Mouse (Mus musculus) MEL (cell line): Measurements from ENCODE around the gene Abcd2. TPM values are rescaled to one million over a fixed set of nuclear protein-coding genes. Genes with fewer than 3 reads are reported as not detected.

Experiments
- DNase-seq: peaks from one replicate; pipeline ENCODE4 v3.0.0; 2011; ENCODE audit warnings: low read depth, low spot score
- H3K27ac ChIP-seq: 2 replicates; pipeline ENCODE4 v1.5.1; 2012; ENCODE audit warnings: low read depth, mild to moderate bottlenecking, control low read depth, low read length, moderate library complexity; ENCODE audit not compliant: control insufficient read depth
- H3K27me3 ChIP-seq, 2 experiments: fragments of 150-350 bp in 1 of 2; sonication (generic) in 1 of 2; 2 replicates each; pipeline ENCODE4 v1.6.1; 2012; ENCODE audit warnings: low read length in 2 of 2, mild to moderate bottlenecking in 2 of 2, improper control_type of control experiment in 1 of 2, moderate library complexity in 1 of 2; ENCODE audit not compliant: insufficient read depth in 2 of 2, control insufficient read depth in 1 of 2
- H3K36me3 ChIP-seq, 2 experiments: 2 replicates each; pipeline ENCODE4 v1.6.1; 2012 to 2014; ENCODE audit warnings: low read length in 2 of 2, improper control_type of control experiment in 1 of 2, inconsistent platforms in 1 of 2, mild to moderate bottlenecking in 1 of 2; ENCODE audit not compliant: insufficient read depth in 2 of 2, control insufficient read depth in 1 of 2
- H3K4me1 ChIP-seq, 2 experiments: fragments of 150-350 bp in 1 of 2; sonication (generic) in 1 of 2; 2 replicates each; pipeline ENCODE4 v1.6.1; 2012; ENCODE audit warnings: low read length in 2 of 2, improper control_type of control experiment in 1 of 2, mild to moderate bottlenecking in 1 of 2; ENCODE audit not compliant: insufficient read depth in 2 of 2, control insufficient read depth in 1 of 2
- H3K4me3 ChIP-seq, 2 experiments: fragments of 150-350 bp in 1 of 2; sonication (generic) in 1 of 2; 2 replicates each; pipeline ENCODE4 v1.5.1; 2012; ENCODE audit warnings: low read depth in 2 of 2, low read length in 2 of 2, mild to moderate bottlenecking in 2 of 2, moderate library complexity in 2 of 2, control low read depth in 1 of 2, improper control_type of control experiment in 1 of 2; ENCODE audit not compliant: control insufficient read depth in 1 of 2, insufficient read depth in 1 of 2
- H3K79me2 ChIP-seq: 2 replicates; pipeline ENCODE4 v1.6.1; 2012; ENCODE audit warnings: mild to moderate bottlenecking, low read length, moderate library complexity; ENCODE audit not compliant: control insufficient read depth, poor library complexity, insufficient read depth
- H3K9ac ChIP-seq: 2 replicates; pipeline ENCODE4 v1.6.1; 2012; ENCODE audit warnings: low read depth, mild to moderate bottlenecking, control low read depth, low read length, moderate library complexity; ENCODE audit not compliant: control insufficient read depth, poor library complexity, severe bottlenecking
- H3K9me3 ChIP-seq: fragments of 150-350 bp; sonication (generic); replicated peaks from 2 replicates; pipeline ENCODE4 v1.6.1; 2012; ENCODE audit warnings: mild to moderate bottlenecking, low read length, improper control_type of control experiment, moderate library complexity; ENCODE audit not compliant: insufficient read depth
- BHLHE40 ChIP-seq: IDR thresholded peaks from 2 replicates; pipeline ENCODE4 v1.6.1; 2012; ENCODE audit warnings: low read depth, mild to moderate bottlenecking, inconsistent platforms, low read length, improper control_type of control experiment, borderline replicate concordance
- CHD1 ChIP-seq: IDR thresholded peaks from 2 replicates; pipeline ENCODE4 v1.6.1; 2012; ENCODE audit warnings: low read depth, mild to moderate bottlenecking, inconsistent platforms, low read length, improper control_type of control experiment
- CTCF ChIP-seq, 3 experiments: IDR thresholded peaks in 2 of 3; conservative IDR thresholded peaks in 1 of 3; 2 replicates each; pipeline ENCODE4 v1.5.1; 2011 to 2012; ENCODE audit warnings: low read length in 3 of 3, low read depth in 2 of 3, mild to moderate bottlenecking in 2 of 3, improper control_type of control experiment in 1 of 3, inconsistent platforms in 1 of 3, mixed read lengths in 1 of 3, moderate library complexity in 1 of 3; ENCODE audit not compliant: control insufficient read depth in 1 of 3, insufficient read depth in 1 of 3, poor library complexity in 1 of 3, severe bottlenecking in 1 of 3
- ELF1 ChIP-seq: IDR thresholded peaks from 2 replicates; pipeline ENCODE4 v1.6.1; 2014; ENCODE audit warnings: low read depth, mild to moderate bottlenecking, inconsistent platforms, low read length, improper control_type of control experiment, moderate library complexity
- EP300 ChIP-seq, 2 experiments: IDR thresholded peaks; 2 replicates each; pipeline ENCODE4 v1.6.1; 2011; ENCODE audit warnings: improper control_type of control experiment in 2 of 2, low read length in 2 of 2, low read depth in 1 of 2, mild to moderate bottlenecking in 1 of 2
- GABPA ChIP-seq: IDR thresholded peaks from 2 replicates; pipeline ENCODE4 v1.6.1; 2012; ENCODE audit warnings: low read depth, mild to moderate bottlenecking, inconsistent platforms, low read length, improper control_type of control experiment, moderate library complexity
- HCFC1 ChIP-seq: IDR thresholded peaks from 2 replicates; pipeline ENCODE4 v1.6.1; 2012; ENCODE audit warnings: low read depth, mild to moderate bottlenecking, inconsistent platforms, low read length, improper control_type of control experiment, moderate library complexity
- KAT2A ChIP-seq: conservative IDR thresholded peaks from 2 replicates; pipeline ENCODE4 v1.6.1; 2012; ENCODE audit warnings: low read depth, low read length, improper control_type of control experiment, inconsistent platforms
- MAFK ChIP-seq: IDR thresholded peaks from 2 replicates; pipeline ENCODE4 v1.6.1; 2011; ENCODE audit warnings: low read depth, mild to moderate bottlenecking, low read length, improper control_type of control experiment, borderline replicate concordance
- MAX ChIP-seq: IDR thresholded peaks from 2 replicates; pipeline ENCODE4 v1.6.1; 2011; ENCODE audit warnings: low read length, improper control_type of control experiment
- MAZ ChIP-seq: IDR thresholded peaks from 2 replicates; pipeline ENCODE4 v1.6.1; 2012; ENCODE audit warnings: low read depth, mild to moderate bottlenecking, inconsistent platforms, low read length, improper control_type of control experiment
- MEF2A ChIP-seq: IDR thresholded peaks from 2 replicates; pipeline ENCODE4 v1.6.1; 2014; ENCODE audit warnings: low read depth, mild to moderate bottlenecking, inconsistent platforms, low read length, improper control_type of control experiment; ENCODE audit not compliant: poor library complexity, insufficient replicate concordance, severe bottlenecking; ENCODE audit errors: extremely low read depth
- MYB ChIP-seq: IDR thresholded peaks from 2 replicates; pipeline ENCODE4 v1.6.1; 2011; ENCODE audit warnings: mild to moderate bottlenecking, low read depth, low read length, improper control_type of control experiment
- MYC ChIP-seq: IDR thresholded peaks from 2 replicates; pipeline ENCODE4 v1.6.1; 2011; ENCODE audit warnings: low read depth, mild to moderate bottlenecking, low read length, improper control_type of control experiment, moderate library complexity
- NELFE ChIP-seq: IDR thresholded peaks from 2 replicates; pipeline ENCODE4 v1.6.1; 2011; ENCODE audit warnings: low read depth, low read length, improper control_type of control experiment
- POLR2AphosphoS2 ChIP-seq: IDR thresholded peaks from 2 replicates; pipeline ENCODE4 v1.6.1; 2011; ENCODE audit warnings: low read length, improper control_type of control experiment
- POLR2AphosphoS5 ChIP-seq: IDR thresholded peaks from 2 replicates; pipeline ENCODE4 v1.6.1; 2012; ENCODE audit warnings: low read depth, borderline replicate concordance, mild to moderate bottlenecking, inconsistent platforms, low read length, moderate library complexity, mixed read lengths
- RAD21 ChIP-seq: IDR thresholded peaks from 2 replicates; pipeline ENCODE4 v1.6.1; 2011; ENCODE audit warnings: mild to moderate bottlenecking, low read depth, low read length, improper control_type of control experiment
- RCOR1 ChIP-seq: IDR thresholded peaks from 2 replicates; pipeline ENCODE4 v1.6.1; 2012; ENCODE audit warnings: low read depth, mild to moderate bottlenecking, inconsistent platforms, low read length, improper control_type of control experiment
- SIN3A ChIP-seq: IDR thresholded peaks from 2 replicates; pipeline ENCODE4 v1.6.1; 2012; ENCODE audit warnings: low read length, improper control_type of control experiment, inconsistent platforms
- TBP ChIP-seq: IDR thresholded peaks from 2 replicates; pipeline ENCODE4 v1.8.0; 2011; ENCODE audit warnings: low read depth, low read length, improper control_type of control experiment
- UBTF ChIP-seq: IDR thresholded peaks from 2 replicates; pipeline ENCODE4 v1.6.1; 2012; ENCODE audit warnings: low read depth, mild to moderate bottlenecking, inconsistent platforms, low read length, improper control_type of control experiment, moderate library complexity, borderline replicate concordance; ENCODE audit not compliant: insufficient read depth
- USF1 ChIP-seq: IDR thresholded peaks from 2 replicates; pipeline ENCODE4 v1.6.1; 2014; ENCODE audit warnings: low read depth, mild to moderate bottlenecking, inconsistent platforms, low read length, improper control_type of control experiment, moderate library complexity
- ZC3H11A ChIP-seq: IDR thresholded peaks from 2 replicates; pipeline ENCODE4 v1.6.1; 2012; ENCODE audit warnings: low read depth, mild to moderate bottlenecking, inconsistent platforms, low read length, improper control_type of control experiment
- ZMIZ1 ChIP-seq: IDR thresholded peaks from 2 replicates; pipeline ENCODE4 v1.6.1; 2012; ENCODE audit warnings: low read depth, mild to moderate bottlenecking, inconsistent platforms, low read length, improper control_type of control experiment, moderate library complexity
- polyA plus RNA-seq, 2 experiments: library from polyadenylated mRNA; stranded (reverse) in 1 of 2; unstranded in 1 of 2; fragments of >175 nt in 1 of 2; fragments of >200 nt in 1 of 2; gene quantifications; 2 replicates each; pipeline versions ENCODE4 v1.2.1 to v1.2.4; 2012; ENCODE audit warnings: low replicate concordance in 2 of 2, low read depth in 1 of 2; ENCODE audit not compliant: insufficient read length in 2 of 2, insufficient read depth in 1 of 2, missing spikeins in 1 of 2
- total RNA-seq: library from RNA; depleted of rRNA; stranded (reverse); fragments of 300-350 nt; gene quantifications from 2 replicates; pipeline ENCODE4 v1.2.3, GENCODE M21; 2012

Abcd2 gene
- total and polyA plus RNA-seq, 3 experiments = not detected

DNA sequence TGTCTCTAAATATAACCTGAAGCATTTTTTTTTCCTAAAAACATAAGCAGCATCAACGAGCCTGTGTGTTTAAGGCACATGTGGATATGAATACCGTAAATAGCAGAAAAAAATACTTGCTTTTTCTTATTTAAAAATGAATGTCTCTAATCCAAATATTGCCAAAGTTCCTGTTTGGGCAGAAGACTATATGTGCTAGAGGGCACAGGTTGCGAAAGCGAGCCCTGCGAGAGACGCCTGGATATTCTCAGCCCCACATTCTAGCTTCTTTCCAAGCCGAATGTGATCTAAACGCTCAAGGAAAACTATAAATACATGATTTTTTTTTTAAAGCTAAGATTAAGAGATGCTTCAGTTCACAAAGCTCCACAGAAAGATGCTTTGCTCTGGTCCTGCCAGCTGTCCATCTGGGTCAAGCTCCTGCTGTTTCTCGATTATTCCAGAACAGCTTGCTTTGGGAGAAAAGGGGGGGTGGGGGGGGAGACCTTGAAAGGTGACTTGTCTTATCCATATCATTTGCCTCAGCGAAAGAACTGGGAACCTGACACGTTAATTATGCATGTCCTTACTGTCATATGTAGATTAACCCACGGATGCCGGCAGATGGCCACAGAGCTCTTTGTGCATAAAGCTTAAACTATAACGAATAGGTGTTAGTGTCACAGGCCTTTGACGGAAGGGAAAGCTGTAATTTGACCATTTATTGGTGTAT is 11.5 kb downstream of the Abcd2 start:
- Histone ChIP-seq H3K27ac (no peak overlapping the region), H3K9me3 (no peaks in the 10 kb centered on the region)

DNA sequence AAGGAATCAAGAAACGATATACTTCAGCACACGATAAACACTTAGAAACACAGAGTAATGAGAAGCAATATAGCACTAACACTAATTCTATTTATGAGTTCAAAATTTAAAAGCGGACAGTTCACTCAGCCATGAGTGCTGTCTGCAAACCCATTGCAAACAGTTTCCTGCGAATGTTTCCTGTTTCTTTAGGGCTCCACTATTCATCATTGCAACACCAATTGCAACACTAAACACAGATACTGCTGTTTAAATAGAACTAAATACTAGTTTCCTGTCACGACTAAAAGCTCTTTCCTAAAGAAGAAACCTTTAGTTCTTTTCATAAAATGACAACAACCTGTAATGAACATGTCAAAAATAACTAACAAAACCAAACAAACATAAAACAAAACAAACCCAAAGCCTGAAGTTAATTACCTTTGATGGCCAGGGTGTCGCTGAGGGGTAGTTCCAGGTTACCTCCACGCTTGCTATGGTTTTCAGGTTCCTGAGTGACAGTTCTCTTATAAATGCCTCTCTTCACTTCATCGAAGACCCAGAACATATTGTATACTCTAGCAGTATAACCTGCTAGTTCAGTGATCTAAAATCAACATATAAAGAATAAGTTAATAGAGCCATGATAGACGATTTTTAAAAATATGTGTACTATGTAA is 12.8 kb downstream of the Abcd2 start:
- H3K27ac ChIP-seq = no peak overlapping the region
- H3K79me2 ChIP-seq = no peaks in the 10 kb centered on the region
- no peaks in the 10 kb centered on the region for H3K36me3 ChIP-seq
- TF ChIP-seq MAX = no peak
- no peak for TF ChIP-seq TBP
- no peak for TF ChIP-seq MAZ
- TF ChIP-seq POLR2AphosphoS5 = no peak
- no peak for TF ChIP-seq EP300 (IDR thresholded peaks at IDR 0.05; ENCODE audit: low read depth in 1 of 2, low read length in 2 of 2)
- TF ChIP-seq ZMIZ1 = no peak
- no peak for TF ChIP-seq MEF2A
- no peak for TF ChIP-seq ZC3H11A
- no peak overlapping the region for H3K4me3 ChIP-seq
- DNase-seq = no peak
- H3K4me1 ChIP-seq = no peaks in the 10 kb centered on the region
- no peaks in the 10 kb centered on the region for H3K9me3 ChIP-seq
- H3K9ac ChIP-seq = no peak overlapping the region
- no peaks in the 10 kb centered on the region for H3K27me3 ChIP-seq

More for the DNA sequence above, 11.5 kb downstream of the Abcd2 start:
- no peaks in the 10 kb centered on the region for H3K79me2 ChIP-seq
- no peak for TF ChIP-seq ELF1
- TF ChIP-seq UBTF = no peak
- no peak for TF ChIP-seq MYC
- no peak for TF ChIP-seq CHD1
- no peak for TF ChIP-seq NELFE
- TF ChIP-seq USF1 = no peak
- no peak for TF ChIP-seq MYB
- no peak for TF ChIP-seq RAD21
- no peak for TF ChIP-seq MAFK
- no peak for TF ChIP-seq POLR2AphosphoS2
- TF ChIP-seq GABPA = no peak
- no peak for TF ChIP-seq SIN3A
- TF ChIP-seq RCOR1 = no peak
- no peak for TF ChIP-seq HCFC1
- TF ChIP-seq CTCF (IDR thresholded peaks at IDR 0.05 in 2 of 3, conservative IDR thresholded peaks at IDR 0.05 in 1 of 3; ENCODE audit: control insufficient read depth in 1 of 3, insufficient read depth in 1 of 3, low read depth in 2 of 3, low read length in 3 of 3, poor library complexity in 1 of 3, severe bottlenecking in 1 of 3) = no peak
- TF ChIP-seq KAT2A = no peak
- no peak for TF ChIP-seq MEF2A
- TF ChIP-seq BHLHE40 = no peak
- H3K4me3 ChIP-seq = no peak overlapping the region
- H3K36me3 ChIP-seq = no peaks in the 10 kb centered on the region
- H3K27me3 ChIP-seq = no peaks in the 10 kb centered on the region
- no peak for DNase-seq
- H3K9ac ChIP-seq = no peak overlapping the region
- H3K4me1 ChIP-seq = no peaks in the 10 kb centered on the region
